Comparison of ENCODE assay signal across 8 mouse cellular contexts in genomic region chr11:5059704-5060156, GRCm38 (mm10). TPM values are rescaled to one million over a fixed set of nuclear protein-coding genes. Genes with fewer than 3 reads are reported as not detected.
A peak's percentile ranks its signal among the peaks of the same experiment; 100 is the strongest.
DNase-seq lines count a peak whose midpoint lies in the region; ATAC-seq lines count a peak whose summit lies in the region.

No protein-coding gene starts in this region.

- peak; percentile 58 for DNase-seq in forebrain, embryonic 10.5 days (ENCODE audit: extremely low spot score, low spot score)
- peak; percentile 46 for DNase-seq in ovary, postnatal 36 days (ENCODE audit: low spot score)
- DNase-seq in ovary, adult 18-20 months (ENCODE audit: low spot score): no peak
- DNase-seq in layer of hippocampus, postnatal 10 days (ENCODE audit: low spot score in 2 of 2): peak; percentile 66 to 74
- DNase-seq in c-Kit-positive CD71-positive TER-119-positive erythroid progenitor cells, embryonic 14.5 days (ENCODE audit: low spot score): no peak

- no peak overlapping the region for H3K9ac ChIP-seq in forebrain, embryonic 16.5 days (replicated peaks; ENCODE audit: low read depth, low read length)
- H3K9ac ChIP-seq in embryonic facial prominence, embryonic 12.5 days: no peak overlapping the region

- H3K9me3 ChIP-seq in forebrain, embryonic 10.5 days: no peaks in the 10 kb centered on the region
- no peaks in the 10 kb centered on the region for H3K9me3 ChIP-seq in forebrain, embryonic 16.5 days (ENCODE audit: control insufficient read depth, low read length)
- H3K9me3 ChIP-seq in embryonic facial prominence, embryonic 12.5 days: no peaks in the 10 kb centered on the region

- 0 out of 2 replicates have a peak overlapping the region, but pooled peaks have one; percentile 13 for H3K4me3 ChIP-seq in forebrain, embryonic 10.5 days
- H3K4me3 ChIP-seq in forebrain, embryonic 16.5 days (replicated peaks; ENCODE audit: low read length): no peak overlapping the region
- peak overlapping the region; percentile 8; the same call in 1 of the 2 replicates for H3K4me3 ChIP-seq in embryonic facial prominence, embryonic 12.5 days

- WGBS in forebrain, embryonic 10.5 days: 9% methylated on average over 27 of the region's 27 CpGs
- WGBS in forebrain, embryonic 16.5 days: 8% methylated on average over 27 of the region's 27 CpGs
- 8% methylated on average over 27 of the region's 27 CpGs for WGBS in embryonic facial prominence, embryonic 12.5 days

- H3K36me3 ChIP-seq in forebrain, embryonic 10.5 days (replicated peaks): peaks cover 10% of the 10 kb centered on the region; the same call in 1 of the 2 replicates
- H3K36me3 ChIP-seq in forebrain, embryonic 16.5 days (ENCODE audit: control insufficient read depth, insufficient read depth): no peaks in the 10 kb centered on the region
- no peaks in the 10 kb centered on the region; the same call in 1 of the 2 replicates for H3K36me3 ChIP-seq in embryonic facial prominence, embryonic 12.5 days

- ATAC-seq in forebrain, embryonic 16.5 days: no peak
- ATAC-seq in embryonic facial prominence, embryonic 12.5 days (ENCODE audit: insufficient number of reproducible peaks, insufficient read depth, low FRiP score, low TSS enrichment): no peak
- ATAC-seq in megakaryocyte progenitor cell, adult 5-6 weeks (replicated peaks; ENCODE audit: poor library complexity): peak; percentile 55

- H3K27ac ChIP-seq in forebrain, embryonic 10.5 days: no peak overlapping the region
- H3K27ac ChIP-seq in forebrain, embryonic 16.5 days (ENCODE audit: low read length): no peak overlapping the region
- no peak overlapping the region for H3K27ac ChIP-seq in embryonic facial prominence, embryonic 12.5 days

- peaks cover 91% of the 10 kb centered on the region for H3K4me1 ChIP-seq in forebrain, embryonic 10.5 days
- H3K4me1 ChIP-seq in forebrain, embryonic 16.5 days (replicated peaks; ENCODE audit: control insufficient read depth, insufficient read depth, low read length): peaks cover 57% of the 10 kb centered on the region
- peaks cover 72% of the 10 kb centered on the region for H3K4me1 ChIP-seq in embryonic facial prominence, embryonic 12.5 days

- no peak overlapping the region for H3K4me2 ChIP-seq in forebrain, embryonic 16.5 days (ENCODE audit: low read length)
- H3K4me2 ChIP-seq in embryonic facial prominence, embryonic 12.5 days (replicated peaks): no peak overlapping the region

- peaks cover 100% of the 10 kb centered on the region for H3K27me3 ChIP-seq in forebrain, embryonic 10.5 days (ENCODE audit: poor library complexity, severe bottlenecking)
- H3K27me3 ChIP-seq in forebrain, embryonic 16.5 days (replicated peaks; ENCODE audit: control insufficient read depth, insufficient read depth, low read length): peaks cover 64% of the 10 kb centered on the region
- H3K27me3 ChIP-seq in embryonic facial prominence, embryonic 12.5 days: peaks cover 96% of the 10 kb centered on the region

RNA-seq across cellular contexts. Expression of gene Rasl10a, which starts 1.8 kb away (rescaled TPM):
- 0.60 and 0.77 TPM in 2 replicates for polyA plus RNA-seq in forebrain, embryonic 10.5 days (2016; fragmentation: Nextera tagmentation; extraction: Ambion mirVana)
- 0.45 and 0.76 TPM in 2 replicates for polyA plus RNA-seq in forebrain, embryonic 16.5 days (2015; fragmentation: Nextera tagmentation; extraction: Ambion mirVana)
- polyA plus RNA-seq in embryonic facial prominence, embryonic 12.5 days (2016; fragmentation: Nextera tagmentation; extraction: Ambion mirVana): 1.1 TPM in 2 replicates
- 10 to 100 TPM; 35.7 to 39.8 TPM for total RNA-seq in layer of hippocampus, postnatal 10 days (2021)
- not detected in 2 replicates for total RNA-seq in megakaryocyte progenitor cell, adult 5-6 weeks (2015)
- total RNA-seq in megakaryocyte progenitor cell, adult 5-6 weeks (2017): not detected in 2 replicates

RNA-seq across cellular contexts. Expression of gene Gas2l1, which starts 5.4 kb away (rescaled TPM):
- polyA plus RNA-seq in forebrain, embryonic 10.5 days (2016; fragmentation: Nextera tagmentation; extraction: Ambion mirVana): 20.0 and 20.9 TPM in 2 replicates
- 17.2 and 18.4 TPM in 2 replicates for polyA plus RNA-seq in forebrain, embryonic 16.5 days (2015; fragmentation: Nextera tagmentation; extraction: Ambion mirVana)
- 44.3 and 47.6 TPM in 2 replicates for polyA plus RNA-seq in embryonic facial prominence, embryonic 12.5 days (2016; fragmentation: Nextera tagmentation; extraction: Ambion mirVana)
- 10 to 100 TPM; 50.2 to 54.7 TPM for total RNA-seq in layer of hippocampus, postnatal 10 days (2021)
- 0.22 and 0.46 TPM in 2 replicates for total RNA-seq in megakaryocyte progenitor cell, adult 5-6 weeks (2015)
- total RNA-seq in megakaryocyte progenitor cell, adult 5-6 weeks (2017): 0.58 TPM in 1 of 2 replicates, not detected in the other

RNA-seq across cellular contexts. Expression of gene Rhbdd3, which starts 39.0 kb away (rescaled TPM):
- 29.7 and 31.6 TPM in 2 replicates for polyA plus RNA-seq in forebrain, embryonic 10.5 days (2016; fragmentation: Nextera tagmentation; extraction: Ambion mirVana)
- polyA plus RNA-seq in forebrain, embryonic 16.5 days (2015; fragmentation: Nextera tagmentation; extraction: Ambion mirVana): 25.1 and 33.0 TPM in 2 replicates
- 26.4 and 27.9 TPM in 2 replicates for polyA plus RNA-seq in embryonic facial prominence, embryonic 12.5 days (2016; fragmentation: Nextera tagmentation; extraction: Ambion mirVana)
- 10 to 100 TPM; 22.7 to 23.2 TPM for total RNA-seq in layer of hippocampus, postnatal 10 days (2021)
- total RNA-seq in megakaryocyte progenitor cell, adult 5-6 weeks (2015): 8.5 and 10.2 TPM in 2 replicates
- 22.2 and 33.8 TPM in 2 replicates for total RNA-seq in megakaryocyte progenitor cell, adult 5-6 weeks (2017)

RNA-seq across cellular contexts. Expression of gene Ewsr1, which starts 39.3 kb away (rescaled TPM):
- 896 and 966 TPM in 2 replicates for polyA plus RNA-seq in forebrain, embryonic 10.5 days (2016; fragmentation: Nextera tagmentation; extraction: Ambion mirVana)
- polyA plus RNA-seq in forebrain, embryonic 16.5 days (2015; fragmentation: Nextera tagmentation; extraction: Ambion mirVana): 809 and 814 TPM in 2 replicates
- 949 and 978 TPM in 2 replicates for polyA plus RNA-seq in embryonic facial prominence, embryonic 12.5 days (2016; fragmentation: Nextera tagmentation; extraction: Ambion mirVana)
- total RNA-seq in layer of hippocampus, postnatal 10 days (2021): 100 to 1,000 TPM; 332 TPM
- 183 and 217 TPM in 2 replicates for total RNA-seq in megakaryocyte progenitor cell, adult 5-6 weeks (2015)
- 513 and 628 TPM in 2 replicates for total RNA-seq in megakaryocyte progenitor cell, adult 5-6 weeks (2017)

Comparison
In these comparisons a context has a peak if more than half of its experiments do, and no peak if none do; other contexts are left out.
1. DNase-seq: peak in forebrain, embryonic 10.5 days (single experiment), ovary, postnatal 36 days (single experiment) and layer of hippocampus, postnatal 10 days (2 of 2); none in ovary, adult 18-20 months (single experiment) and c-Kit-positive CD71-positive TER-119-positive erythroid progenitor cells, embryonic 14.5 days (single experiment).